Mouse (Mus musculus): Measurements from ENCODE around the gene Kit. TPM values are rescaled to one million over a fixed set of nuclear protein-coding genes. Genes with fewer than 3 reads are reported as not detected.

The Kit gene
- polyA plus RNA-seq (2021; fragmentation: Nextera tagmentation): 13.0 and 15.8 TPM in 2 replicates
- long read RNA-seq, experiment 1, full-length matches to known transcripts: 11 of 20 reads
- long read RNA-seq, experiment 1, partial matches to known transcripts: 9 of 20 reads
- long read RNA-seq, experiment 1, other reads (novel, unspliced or antisense): 0 of 20 reads
- long read RNA-seq, experiment 2, full-length matches to known transcripts: 3 of 14 reads
- long read RNA-seq, experiment 2, partial matches to known transcripts: 5 of 14 reads
- long read RNA-seq, experiment 2, other reads (novel, unspliced or antisense): 6 of 14 reads

DNA sequence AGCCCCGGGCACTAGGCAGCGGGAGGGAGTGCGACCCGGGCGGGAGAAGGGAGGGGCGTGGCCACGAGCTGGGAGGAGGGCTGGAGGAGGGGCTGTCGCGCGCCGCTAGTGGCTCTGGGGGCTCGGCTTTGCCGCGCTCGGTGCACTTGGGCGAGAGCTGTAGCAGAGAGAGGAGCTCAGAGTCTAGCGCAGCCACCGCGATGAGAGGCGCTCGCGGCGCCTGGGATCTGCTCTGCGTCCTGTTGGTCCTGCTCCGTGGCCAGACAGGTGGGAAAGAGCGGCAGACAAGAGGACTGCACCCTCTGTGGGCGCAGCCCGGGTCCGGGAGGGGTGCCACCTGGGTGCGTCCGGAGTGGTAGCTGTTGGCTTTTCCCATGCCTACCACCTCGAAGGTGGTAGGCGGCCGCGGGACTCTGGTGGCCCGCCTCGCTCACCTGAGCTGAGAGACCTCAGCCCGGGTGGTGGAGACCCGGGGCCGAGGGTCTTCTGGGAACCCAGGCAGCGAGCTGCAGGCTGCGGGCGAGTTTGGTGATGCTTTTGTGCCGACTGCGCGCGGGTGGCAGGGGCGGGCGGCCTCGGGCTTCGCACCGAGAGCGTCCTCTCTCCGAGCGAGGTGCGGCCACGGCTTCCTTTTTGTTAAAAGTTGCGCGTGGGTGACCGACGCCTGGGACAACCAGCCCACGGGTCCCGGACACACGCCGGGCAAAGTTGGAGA is at the start of gene Kit:
Kit (plus strand) TSS at position 65 of the 715 bp plus-strand sequence.

